Mouse (Mus musculus) B cell, adult 2 months (primary cell): ENCODE measurements around the gene Ostf1.
A peak's percentile ranks its signal among the peaks of the same experiment; 100 is the strongest.
"Not testable (repeated sequence)": the region's sequence is repeated elsewhere in the genome, so short reads cannot be mapped to it uniquely, and the experiment has no call there.

Experiments used
- DNase-seq, 2 experiments: peaks; one replicate each; pipeline ENCODE4 v3.0.0; 2022

Ostf1 gene

GRCm38 (mm10) chr19:18596876-18597275 is 34.7 kb downstream of the Ostf1 start:
- DNase-seq = no peak

- no peak for DNase-seq
These were observed 37.9 kb downstream of the Ostf1 start for GRCm38 (mm10) chr19:18593722-18594121.

DNA sequence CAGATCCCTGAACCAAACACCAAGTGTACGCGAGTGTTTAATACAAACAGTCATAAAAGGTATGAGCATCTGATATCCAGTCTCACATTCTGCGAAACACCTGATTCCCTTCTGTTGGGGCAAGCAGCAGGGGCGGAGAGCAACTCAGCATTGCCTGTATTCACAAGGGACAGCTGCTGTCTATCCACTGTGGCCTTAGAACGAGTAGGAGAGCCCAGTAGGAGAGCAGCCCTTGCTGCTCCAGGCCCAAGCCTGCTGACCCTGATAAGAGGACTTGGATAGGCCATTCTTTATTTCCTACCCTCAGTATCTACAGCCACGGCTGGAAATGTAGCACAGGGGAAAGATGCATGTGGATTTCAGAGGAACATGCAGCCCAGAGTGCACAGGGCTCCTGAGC is 38.7 kb downstream of the Ostf1 start:
- no peak for DNase-seq

GRCm38 (mm10) chr19:18590942-18591354 is 40.7 kb downstream of the Ostf1 start:
- DNase-seq = no peak

- DNase-seq = no peak
These were observed 41.4 kb downstream of the Ostf1 start for GRCm38 (mm10) chr19:18590234-18590633.

GRCm38 (mm10) chr19:18589276-18589675 is 42.3 kb downstream of the Ostf1 start:
- DNase-seq = no peak

DNA sequence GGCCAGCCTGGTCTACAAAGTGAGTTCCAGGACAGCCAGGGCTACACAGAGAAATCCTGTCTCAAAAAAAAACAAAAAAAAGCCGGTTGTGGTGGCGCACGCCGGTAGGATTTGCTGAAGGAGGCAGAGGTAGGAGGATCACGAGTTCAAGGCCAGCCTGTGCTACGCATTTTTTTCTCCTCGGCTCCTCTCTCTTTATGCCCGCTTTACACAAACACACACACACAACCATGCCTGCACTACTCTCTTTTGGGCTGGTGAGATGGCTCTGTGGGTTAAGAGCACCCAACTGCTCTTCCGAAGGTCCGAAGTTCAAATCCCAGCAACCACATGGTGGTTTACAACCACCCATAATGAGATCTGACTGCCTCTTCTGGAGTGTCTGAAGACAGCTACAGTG is 42.8 kb downstream of the Ostf1 start:
- not testable (repeated sequence) for DNase-seq

DNA sequence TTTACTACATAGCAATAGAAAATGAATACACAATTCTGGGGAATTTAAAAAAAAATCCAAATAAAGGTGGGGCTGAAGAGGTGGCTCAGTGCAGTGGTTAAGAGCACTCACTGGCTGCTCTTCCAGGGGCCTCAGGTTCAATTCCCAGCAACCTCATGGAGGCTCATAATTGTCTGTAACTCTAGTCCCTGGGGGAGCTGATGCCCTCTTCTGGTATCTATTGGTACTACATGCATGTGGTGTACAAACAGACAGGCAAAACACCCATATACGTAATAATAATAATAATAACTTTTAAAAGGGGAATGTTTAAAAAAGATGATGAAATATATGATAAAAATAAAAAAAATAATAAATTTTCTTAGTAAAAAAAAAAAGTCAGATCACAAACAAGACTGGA is 43.4 kb downstream of the Ostf1 start:
- DNase-seq = peak; percentile 49 to 55

DNA sequence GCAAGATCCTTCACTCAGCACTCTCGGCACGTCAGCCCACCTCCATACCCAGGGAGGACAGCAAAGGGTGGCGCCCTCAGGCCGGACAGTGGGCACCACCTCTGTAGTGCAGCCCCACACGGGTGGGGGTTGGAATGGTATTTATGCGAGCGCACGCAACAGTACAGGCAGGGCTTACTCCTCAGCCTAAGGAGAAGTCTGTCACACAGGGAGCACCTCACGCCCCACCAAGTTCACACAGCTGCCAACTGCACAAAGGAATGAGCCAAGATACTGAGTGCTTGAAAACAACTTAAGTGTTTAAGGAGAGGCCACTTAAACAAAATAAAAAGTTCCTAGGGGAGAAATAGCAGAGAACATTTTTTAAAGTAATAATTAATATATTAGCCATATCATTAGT is 44.5 kb downstream of the Ostf1 start:
- DNase-seq = no peak

DNA sequence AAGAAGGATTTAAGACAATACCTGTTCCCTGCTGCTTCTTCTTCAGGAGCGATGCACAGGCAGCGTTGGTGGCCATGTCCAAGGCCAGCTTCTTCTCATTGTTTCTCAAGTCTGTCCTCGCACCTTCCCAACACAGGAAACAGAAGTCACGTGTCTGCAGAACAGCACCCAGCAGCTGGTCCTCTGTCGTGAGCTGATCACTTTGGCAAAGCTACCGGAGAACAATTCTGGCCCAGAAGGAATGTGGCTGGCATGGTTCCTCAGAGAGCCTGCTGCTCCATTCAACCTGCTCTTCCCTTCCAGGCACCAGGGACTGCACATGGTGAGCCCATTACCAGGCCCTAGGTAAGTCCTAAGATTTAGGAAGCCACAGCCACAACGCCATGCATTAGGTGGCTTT is 47.0 kb downstream of the Ostf1 start:
- DNase-seq = no peak

DNA sequence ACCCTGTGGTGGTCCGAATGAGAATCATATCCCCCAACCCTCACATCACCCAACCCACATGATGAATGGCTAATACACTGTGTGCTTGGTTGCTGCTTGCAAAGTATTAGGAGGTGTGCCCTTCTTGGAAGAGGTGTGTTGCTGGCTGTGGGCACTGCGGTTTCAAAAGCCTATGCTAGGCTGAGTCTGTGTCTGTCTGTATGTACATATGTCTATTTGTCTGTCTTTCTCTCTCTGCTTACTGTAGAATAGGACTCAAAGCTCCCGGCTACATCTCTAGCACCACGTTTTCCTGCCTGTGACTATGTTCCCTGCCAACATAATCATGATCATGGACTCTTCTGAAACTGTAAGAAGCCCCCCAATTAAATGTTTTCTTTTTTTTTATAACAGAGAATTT is 47.9 kb downstream of the Ostf1 start:
- no peak for DNase-seq

GRCm38 (mm10) chr19:18582887-18583286 is 48.7 kb downstream of the Ostf1 start:
- no peak for DNase-seq

DNA sequence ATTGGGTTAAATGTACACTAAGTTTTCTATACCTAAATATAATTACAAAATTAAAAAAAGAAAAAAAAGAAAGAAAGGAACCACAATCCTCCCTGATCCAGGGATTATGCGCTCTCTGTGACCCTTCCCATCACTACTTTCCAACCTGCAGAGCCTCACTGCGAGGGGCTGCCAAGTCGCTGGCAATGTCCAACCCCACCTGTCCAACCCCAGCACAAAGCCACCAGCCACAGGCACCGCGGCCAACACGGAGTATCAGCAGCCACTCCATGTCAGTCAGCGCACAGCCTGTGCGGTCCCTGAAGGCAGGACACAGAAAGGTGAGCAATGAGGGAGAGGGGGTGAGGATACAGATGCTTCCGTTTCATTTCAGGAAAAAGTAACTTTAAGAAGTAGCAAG is 49.4 kb downstream of the Ostf1 start:
- DNase-seq = no peak

GRCm38 (mm10) chr19:18581046-18581445 is 50.6 kb downstream of the Ostf1 start:
- DNase-seq = no peak

GRCm38 (mm10) chr19:18579012-18579358 is 52.6 kb downstream of the Ostf1 start:
- DNase-seq = no peak

- DNase-seq = no peak
These were observed 53.2 kb downstream of the Ostf1 start for GRCm38 (mm10) chr19:18578216-18579011.

DNA sequence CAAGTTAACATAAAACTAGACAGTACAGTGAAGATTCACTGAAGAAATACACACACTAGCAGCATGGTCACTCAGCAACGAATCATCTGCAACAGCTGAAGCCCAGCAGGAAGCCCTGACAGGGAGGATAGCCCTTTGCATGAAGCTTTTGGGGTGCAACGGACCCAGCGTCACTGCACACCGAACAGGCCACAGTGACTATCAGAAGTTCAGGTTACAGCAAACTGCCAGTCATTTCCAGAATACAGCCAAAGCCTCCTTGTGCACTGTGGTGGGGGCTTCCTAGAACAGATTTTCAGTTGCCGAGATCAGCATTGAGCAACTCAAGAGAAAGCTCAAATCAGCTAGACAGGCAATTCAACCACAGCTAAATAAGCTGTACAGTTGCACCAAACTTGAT is 54.3 kb downstream of the Ostf1 start:
- DNase-seq = no peak

- no peak for DNase-seq
These were observed 55.7 kb downstream of the Ostf1 start for GRCm38 (mm10) chr19:18575891-18576290.

DNA sequence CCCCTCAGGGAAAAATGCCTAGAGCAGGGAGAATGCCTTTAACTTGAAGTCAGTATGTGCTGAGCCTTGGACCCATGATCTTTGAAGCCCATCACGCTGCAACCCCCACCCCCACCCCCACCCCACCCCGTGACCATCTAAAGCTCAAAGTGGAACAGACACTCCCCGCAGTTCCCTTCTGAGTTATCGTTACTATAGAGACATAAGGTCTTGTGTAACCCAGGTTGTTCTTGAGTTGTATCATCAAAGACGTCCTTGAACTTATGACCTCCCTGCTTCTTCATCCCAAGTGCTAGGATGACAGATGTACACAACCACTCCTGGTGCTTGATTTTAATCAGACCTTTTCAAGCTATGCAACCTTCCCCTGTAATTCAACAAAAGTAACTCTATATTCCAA is 57.7 kb downstream of the Ostf1 start:
- DNase-seq = no peak

DNA sequence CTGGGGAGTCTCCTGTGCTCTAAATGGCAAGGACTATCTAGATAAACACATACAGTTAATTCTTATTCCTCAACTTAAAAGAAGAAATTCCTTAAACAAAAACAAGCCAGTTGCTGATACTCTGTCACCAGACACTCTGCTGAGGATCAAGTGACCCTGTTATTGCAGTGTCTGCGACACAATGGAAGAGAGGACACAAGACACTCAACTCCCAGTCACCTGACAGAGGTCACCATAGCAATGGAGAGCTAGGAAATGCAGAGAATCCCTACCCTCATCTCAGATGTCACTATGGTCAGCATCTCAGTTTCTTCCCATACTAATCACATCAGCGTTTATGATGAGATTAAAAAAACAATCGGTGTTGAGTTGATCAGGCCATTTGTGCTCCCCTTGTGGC is 58.2 kb downstream of the Ostf1 start:
- DNase-seq = no peak

DNA sequence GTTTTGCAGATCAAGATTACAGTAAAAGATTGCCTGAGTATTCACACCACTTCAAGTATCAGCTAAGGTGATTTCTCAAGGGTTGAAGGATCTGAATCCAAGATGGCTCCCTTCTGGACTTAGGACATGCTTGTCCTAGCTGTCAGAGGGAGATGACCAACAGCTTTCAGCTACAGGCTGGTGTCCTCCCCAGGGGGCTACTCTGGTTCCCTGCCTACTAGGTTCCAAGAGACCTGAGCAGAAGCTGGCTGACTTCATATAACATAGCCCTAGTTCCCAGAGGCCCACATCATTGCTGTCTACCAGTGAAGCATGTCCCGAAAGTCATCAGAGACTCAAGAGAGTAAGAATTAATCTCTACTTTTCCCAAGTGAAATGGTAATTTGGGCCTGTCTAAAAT is 62.1 kb downstream of the Ostf1 start:
- no peak for DNase-seq

GRCm38 (mm10) chr19:18568828-18569430 is 62.7 kb downstream of the Ostf1 start:
- no peak for DNase-seq

DNA sequence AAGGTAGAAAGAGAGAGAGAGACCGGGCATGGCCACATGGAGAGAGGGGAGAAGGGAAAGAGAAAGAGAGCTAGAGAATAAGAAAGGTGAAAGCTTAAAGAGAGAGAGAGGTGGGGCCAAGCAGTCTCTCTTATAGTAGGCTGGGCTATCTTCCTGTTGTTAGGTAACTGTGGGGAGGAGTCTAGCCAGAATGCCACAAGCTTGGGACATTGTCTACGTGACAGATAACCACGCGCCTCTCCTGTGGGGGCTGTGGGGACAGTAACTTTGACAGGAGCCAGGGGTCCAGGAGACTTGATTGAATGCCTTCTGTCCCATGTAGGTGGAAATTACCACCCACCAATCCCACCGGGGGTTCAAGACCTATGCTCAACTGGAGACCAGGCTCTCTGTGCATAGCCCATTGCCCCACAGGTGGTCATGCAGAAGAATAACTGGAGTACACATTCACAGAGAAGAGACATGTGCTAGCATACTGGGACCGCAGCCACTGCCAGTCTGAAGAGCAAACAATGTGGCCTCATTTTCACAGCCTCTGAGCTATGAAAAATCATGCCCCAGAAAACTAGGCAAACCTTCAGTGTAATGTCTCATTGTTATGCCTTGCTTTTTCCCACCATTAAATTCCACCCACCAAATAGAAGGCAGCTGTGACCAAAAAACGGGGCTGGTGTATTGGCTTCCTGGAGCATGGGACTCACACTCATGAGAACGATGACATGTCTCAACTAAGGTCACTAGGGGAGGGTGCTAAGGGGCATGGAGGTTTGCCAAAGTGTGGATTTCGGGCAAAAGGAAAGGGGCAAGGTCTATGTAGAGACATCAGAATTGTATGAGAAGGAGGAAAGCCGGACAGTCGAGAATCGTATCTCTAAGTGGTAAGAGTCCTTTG is 63.4 kb downstream of the Ostf1 start:
- DNase-seq = no peak

DNA sequence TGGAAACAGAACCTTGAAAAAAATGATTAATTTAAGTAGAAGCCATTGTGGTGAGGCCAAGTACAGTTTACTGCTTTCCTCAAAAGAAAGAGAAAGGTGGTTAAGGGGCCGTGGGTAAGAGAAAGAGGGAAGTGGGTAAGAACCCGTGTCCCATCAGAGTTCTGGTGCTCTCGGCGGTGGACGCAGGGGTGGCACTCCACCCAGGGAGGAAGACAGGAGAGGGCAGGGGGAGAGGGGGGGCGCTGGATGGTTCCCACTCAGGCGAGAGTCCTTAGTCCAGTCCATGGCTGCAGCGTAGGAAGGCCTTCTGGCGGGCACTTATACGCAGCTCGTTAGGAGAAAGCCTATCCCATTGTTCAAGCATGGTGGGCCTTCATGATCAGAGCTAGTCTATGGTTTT is 64.1 kb downstream of the Ostf1 start:
- DNase-seq = no peak
